Comparison of ENCODE assay signal across 14 mouse cellular contexts in the genomic region with DNA sequence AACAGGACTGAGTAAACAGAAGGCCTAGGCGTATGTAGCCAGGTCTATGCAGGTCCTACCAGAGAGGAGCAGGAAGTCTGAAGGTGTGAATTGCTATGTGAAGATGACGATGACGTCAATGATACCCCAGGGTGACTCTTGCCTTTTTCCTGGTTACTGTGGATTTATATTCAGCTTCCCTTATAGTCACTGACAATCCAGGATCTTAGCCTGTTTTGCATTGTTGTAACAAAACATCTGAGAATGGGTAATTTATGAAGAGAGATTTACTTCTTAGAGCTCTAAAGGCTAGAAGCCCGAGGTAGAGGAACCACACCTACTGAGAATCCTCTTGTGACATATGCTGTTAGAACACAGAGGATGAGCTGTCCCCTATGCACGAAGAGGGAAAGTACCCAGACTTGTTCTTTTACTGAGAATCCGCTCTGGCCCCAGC.
"Had no signal": no experiment of that assay in that cellular context is flagged by ENCODE, and none has a peak within 500 bp of the region (broad histone marks: within the 10 kb centered on the region; RNA-seq: fewer than 3 reads in every experiment).

No protein-coding gene starts in this region.

- H3K4me3 ChIP-seq: left cerebral cortex, adult 2 months; limb, embryonic 10.5 days; lung, embryonic 15.5 days; midbrain, embryonic 12.5 days; neural tube, embryonic 15.5 days had no signal

- H3K27ac ChIP-seq: kidney, postnatal 0 days; left cerebral cortex, adult 2 months; limb, embryonic 10.5 days; lung, embryonic 15.5 days; macrophage; midbrain, embryonic 12.5 days; neural tube, embryonic 15.5 days had no signal

- H3K9ac ChIP-seq: lung, embryonic 15.5 days; midbrain, embryonic 12.5 days; neural tube, embryonic 15.5 days had no signal

- H3K4me2 ChIP-seq: liver, embryonic 11.5 days; lung, embryonic 15.5 days; midbrain, embryonic 12.5 days; neural tube, embryonic 15.5 days had no signal

- H3K4me1 ChIP-seq: neural tube, embryonic 15.5 days had no signal

- H3K9me3 ChIP-seq: limb, embryonic 10.5 days; lung, embryonic 15.5 days; midbrain, embryonic 12.5 days; neural tube, embryonic 15.5 days had no signal

- H3K27me3 ChIP-seq: lung, embryonic 15.5 days; midbrain, embryonic 12.5 days; neural tube, embryonic 15.5 days had no signal

- DNase-seq: kidney, adult 8-10 months; lung, postnatal 14 days; right cerebral cortex, postnatal 4 days; spleen, adult 18-20 months; thymus, adult 2 months; thymus, postnatal 25 days had no signal

- H3K36me3 ChIP-seq: limb, embryonic 10.5 days; lung, embryonic 15.5 days; midbrain, embryonic 12.5 days; neural tube, embryonic 15.5 days had no signal
